Mouse (Mus musculus) heart, adult 9 months (tissue): ENCODE results near the gene Ccdc172.

Experiments used
- DNase-seq, 2 experiments: peaks; one replicate each; pipeline ENCODE4 v3.0.0; 2022; ENCODE audit warnings: low spot score in 2 of 2

Ccdc172 gene

DNA sequence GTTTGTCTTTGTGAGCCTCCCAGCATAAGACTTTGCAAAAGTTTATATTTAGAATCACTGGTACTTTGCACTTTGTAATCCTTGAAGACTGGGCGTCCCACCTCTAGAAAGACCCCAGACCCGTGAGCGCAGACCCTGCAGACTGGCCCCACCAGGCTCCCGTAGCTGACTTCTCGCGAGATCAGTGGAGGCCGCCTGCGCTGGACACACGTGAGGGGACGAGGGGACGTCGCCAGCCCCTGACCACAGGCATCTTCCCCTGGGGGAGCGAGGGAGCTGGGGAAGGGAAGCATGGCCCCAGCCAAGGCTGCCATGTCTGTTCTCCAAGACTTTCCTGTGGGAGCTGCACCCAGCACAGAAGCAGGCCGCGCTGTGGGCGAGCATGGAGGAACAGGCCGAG is at the start of gene Ccdc172:
Ccdc172 (plus strand) TSS at position 176 of the 400 bp plus-strand sequence.
- no peak for DNase-seq

DNA sequence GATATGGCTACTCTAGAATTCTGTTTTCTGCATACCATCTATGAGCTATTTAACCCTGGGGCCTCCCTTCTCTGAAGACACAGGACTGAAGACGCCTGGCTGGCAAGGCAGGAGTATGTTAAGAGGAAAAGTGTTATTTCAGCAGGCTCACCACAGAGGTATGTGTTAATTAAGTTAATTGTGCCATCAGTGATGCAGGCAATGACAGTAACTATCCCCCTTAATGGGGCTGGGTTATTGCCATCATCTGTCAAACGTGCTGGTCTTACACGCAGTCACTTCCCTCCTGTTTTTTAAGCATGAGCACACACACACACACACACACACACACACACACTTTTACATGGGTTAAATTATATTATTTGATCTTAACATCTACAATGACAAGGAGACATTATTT is 48.0 kb upstream of the Ccdc172 start:
- DNase-seq: no peak

DNA sequence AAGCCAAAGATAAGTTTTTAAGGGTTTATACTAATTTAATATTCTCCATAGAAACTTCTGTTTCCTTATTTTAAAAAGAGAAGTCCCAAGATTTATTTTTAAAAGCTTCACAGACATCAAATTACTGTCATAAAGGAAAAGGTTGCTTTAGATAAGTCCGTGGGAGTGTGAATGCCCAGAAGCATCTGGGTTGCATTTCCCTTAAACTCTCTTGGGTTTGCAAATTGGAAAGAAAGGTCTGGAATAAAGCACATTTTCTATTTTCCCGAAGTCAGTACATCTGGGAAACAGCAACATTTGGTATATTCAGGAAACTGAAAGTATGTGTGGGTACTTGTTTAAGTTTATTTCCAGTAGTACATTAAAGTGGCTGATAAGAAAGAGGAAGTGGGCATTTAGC is 43.5 kb upstream of the Ccdc172 start:
- no peak for DNase-seq

DNA sequence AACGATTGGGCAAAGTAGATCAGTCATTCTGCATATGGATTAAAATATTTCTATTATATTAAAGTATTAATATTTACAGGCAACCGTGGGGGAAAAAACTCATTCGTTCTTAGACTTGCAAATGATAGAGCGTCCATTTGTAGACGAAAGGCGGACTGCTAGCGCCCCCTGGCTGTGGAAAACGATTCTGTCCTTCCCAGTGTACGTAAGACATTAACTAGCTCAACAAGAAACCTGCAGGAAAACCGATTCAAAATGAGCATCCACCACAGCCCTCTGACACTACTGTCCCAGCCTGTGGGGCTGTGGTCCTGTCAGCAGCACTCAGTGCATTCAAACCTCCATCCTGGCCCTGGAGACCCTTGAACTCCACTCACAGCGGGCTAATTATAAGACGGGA is 42.4 kb upstream of the Ccdc172 start:
- peak; percentile 15 to 67 for DNase-seq

DNA sequence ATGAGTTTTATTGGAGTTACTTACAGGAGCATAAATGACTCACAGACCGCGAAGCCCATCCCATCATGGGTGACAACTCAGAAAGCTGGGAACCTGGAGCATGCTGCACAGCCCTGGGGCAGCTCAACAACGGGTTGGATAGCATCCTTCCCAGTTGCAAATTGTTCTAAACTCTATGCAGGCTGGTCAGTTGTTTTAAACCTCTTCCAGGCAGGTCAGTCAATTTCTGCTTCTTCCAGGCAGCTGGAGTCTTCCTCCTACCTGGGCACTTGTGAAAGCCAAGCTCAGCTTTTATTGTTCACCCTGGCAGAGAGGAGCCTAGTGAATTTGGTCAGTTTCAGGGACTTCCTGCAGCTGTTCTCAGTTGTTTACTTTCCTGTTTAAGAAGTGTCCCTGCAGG is 37.5 kb upstream of the Ccdc172 start:
- DNase-seq: no peak

DNA sequence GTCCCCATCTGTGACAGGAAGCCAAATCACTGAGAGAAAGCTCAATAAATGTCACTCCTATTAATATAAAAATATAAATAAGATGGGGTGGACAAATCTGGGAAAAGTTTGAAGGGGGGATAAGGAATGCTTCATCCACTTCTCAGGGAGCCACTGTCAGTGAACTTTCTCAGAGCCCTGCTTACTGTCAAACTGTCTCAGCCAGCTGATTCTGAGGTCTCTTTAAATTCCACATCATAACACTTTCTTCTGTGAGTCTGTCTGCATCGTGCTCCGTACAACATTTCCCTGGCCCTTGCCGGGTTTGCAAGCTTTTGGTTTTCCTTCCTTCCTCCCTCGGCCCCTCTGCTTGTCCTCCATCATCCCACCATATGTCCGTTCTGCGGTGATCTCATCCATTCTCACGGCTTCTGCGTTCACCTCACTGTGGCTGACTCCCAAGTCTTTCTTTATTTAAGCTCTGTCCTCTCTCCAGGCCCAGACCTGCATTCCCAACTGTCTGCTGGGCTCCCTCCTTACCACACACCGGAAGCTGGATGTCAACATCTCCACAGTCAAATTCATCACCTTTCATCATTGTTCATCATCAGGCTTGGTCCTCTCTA is 29.3 kb upstream of the Ccdc172 start:
- DNase-seq: no peak

DNA sequence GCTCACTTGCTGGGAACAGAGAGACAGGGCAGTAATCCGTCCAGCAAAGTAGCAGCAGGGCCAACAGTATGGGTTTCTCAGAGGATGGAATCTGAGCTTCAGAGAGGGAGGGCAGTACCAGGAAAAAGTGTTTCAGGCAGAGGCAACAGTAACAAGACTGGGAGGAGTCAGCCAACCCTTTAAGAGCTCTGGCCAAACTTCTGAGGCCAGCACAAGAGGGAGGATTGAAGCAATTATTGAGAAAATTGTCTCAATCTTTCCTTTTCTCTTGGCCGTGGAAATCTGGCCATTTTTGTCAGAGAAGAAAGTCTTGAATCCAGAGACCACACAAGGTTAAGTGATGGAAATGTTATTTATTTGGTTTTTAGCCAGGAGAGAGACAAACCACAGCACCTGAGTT is 25.1 kb upstream of the Ccdc172 start:
- DNase-seq: no peak

DNA sequence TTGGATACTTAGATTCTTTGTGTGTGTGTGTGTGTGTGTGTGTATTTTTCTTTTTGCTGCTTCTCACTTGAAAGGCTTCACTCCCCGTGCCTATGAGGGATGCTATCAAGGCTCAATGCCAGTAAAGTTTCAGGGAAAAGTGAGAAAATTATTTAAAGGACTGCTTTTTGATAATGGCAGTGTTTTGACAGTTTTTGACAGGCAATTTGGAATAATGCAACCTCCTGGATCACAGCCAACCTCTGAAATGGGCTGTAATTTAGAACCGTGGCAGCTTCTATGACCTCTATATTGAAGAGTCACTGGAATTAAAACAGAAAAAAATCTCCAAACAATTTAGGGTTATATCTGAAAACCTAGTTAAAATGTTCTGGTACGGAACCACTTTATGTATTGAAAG is 14.7 kb upstream of the Ccdc172 start:
- DNase-seq: no peak

DNA sequence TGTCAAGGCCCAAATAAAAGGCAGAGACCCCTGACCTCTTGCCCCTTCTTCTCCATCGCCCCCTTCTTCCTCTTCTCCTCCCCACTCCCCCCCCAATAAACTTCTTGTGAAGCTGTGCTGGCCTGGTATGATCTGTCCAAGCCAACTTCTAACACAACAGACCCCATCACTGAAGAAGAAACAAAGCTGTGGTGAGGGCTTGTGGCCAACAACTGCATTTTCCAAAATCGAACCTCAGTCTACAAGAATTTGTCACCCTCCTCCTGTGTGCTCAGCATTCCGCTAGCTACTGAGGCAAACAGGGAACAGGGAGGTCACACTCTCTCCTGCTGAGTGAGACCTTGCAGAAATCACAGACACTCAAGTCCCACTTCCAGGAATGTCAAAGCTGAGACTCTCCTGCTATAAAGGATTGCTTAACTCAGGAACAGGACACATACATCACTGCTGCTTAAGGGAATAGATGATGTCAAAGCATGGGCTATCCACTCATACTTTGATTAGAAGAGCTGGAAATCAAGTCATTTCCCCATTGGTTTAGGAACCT is 12.3 kb upstream of the Ccdc172 start:
- no peak for DNase-seq

DNA sequence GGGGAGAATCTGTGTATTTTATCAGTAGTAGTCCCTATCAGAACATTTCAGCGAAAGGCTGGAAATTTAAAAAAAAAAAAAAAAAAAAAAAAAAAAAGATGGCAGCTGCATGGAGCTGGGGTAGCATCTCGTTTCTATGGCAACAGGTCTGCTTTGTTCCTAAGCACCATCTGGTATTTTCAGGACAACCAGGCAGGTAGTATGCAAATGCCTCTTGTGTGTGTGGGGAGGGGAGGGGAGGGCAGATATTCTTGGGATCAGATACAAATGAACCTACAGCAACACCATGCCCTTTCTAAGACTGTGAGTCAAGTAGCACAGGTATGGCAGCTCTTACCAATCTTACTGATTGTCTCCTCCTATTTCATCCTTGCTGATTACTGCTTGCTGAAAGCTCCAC is 11.7 kb upstream of the Ccdc172 start:
- no peak for DNase-seq

DNA sequence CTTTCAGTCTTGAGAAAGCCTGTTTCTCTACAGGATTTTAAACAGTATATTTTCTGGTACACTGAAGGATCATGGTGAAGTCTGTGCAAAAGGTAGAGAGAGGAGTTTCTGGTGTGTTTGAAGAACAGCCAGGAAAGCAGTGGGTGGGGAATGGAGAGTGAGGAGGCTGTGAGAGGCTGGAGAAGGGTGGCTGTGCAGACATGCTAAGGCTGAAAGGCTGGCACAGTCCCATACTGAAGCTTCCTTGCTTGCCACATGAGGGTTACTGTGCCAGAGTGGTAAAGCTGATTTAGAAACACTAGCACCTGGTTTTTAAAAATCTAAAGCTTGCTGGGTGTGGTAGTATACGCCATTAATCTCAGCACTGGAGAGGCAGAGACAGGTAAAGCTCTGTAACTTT is 9.9 kb downstream of the Ccdc172 start:
- DNase-seq: no peak

DNA sequence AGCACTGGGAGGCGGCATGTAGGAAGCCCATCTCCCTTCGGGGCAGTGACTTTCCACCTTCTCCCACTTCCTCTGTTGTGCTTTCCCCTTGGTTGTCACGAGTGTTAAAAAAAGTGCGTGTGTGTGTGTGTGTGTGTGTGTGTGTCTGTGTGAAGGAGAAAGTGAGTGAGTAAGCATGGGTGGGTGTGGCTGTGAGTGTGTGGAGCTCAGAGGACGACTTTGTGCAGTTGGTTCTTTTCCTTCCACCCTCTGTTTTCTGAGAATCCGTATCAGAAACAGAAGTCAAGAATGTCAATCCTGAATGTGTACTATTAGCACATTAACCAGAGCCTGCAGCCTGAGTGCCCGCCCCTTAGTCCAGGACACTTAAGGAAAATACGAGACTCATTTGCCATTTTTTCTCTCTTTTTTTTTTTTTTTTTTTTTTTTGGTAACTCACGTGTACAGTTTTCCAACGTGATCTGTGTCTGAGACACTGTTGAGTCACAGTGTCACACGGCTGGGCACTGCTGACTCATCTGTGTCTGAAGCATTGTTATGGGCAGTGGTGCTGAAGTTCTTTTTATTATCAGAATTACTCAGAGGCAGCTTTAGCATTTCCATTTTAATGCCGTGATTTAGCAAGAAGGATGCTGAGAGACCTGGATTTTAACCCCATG is 12.1 kb downstream of the Ccdc172 start:
- DNase-seq: no peak

DNA sequence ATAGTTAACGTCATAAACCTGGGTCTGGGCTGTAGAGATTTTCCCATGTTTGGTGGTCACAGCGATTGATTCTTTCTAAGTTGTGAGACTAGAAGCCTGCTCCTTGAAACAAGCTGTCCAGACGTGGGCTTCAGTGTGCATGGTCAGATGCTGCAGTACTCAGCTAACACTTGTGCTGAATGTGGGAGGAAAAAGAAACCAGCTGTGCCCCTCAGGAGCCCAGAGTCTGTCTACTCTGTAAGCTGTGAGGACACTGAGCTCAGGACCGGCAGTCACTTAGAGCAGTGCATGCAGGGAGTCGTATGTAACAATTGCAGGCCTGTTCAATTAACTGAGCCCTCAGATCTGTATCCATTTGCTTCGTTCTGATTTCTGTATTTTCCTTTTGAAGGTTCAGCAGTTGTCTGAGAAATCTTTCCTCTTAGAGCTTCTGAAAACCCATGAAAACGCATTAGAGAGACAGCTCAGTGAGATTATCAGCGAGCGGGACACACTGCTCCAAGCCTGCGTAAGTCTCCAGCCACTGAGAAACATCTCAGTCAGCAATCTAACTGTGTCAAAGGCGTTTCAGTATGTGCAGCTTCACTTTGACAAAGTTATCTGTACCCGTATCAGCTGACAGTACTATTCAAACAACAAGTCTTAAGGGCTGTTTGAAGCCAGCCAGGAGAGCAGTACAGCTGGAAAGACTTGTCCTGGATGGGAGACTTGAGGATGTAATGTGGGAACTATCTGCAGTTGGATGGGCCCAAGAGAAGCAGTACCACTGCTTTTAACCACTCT is 13.9 kb downstream of the Ccdc172 start:
- no peak for DNase-seq

DNA sequence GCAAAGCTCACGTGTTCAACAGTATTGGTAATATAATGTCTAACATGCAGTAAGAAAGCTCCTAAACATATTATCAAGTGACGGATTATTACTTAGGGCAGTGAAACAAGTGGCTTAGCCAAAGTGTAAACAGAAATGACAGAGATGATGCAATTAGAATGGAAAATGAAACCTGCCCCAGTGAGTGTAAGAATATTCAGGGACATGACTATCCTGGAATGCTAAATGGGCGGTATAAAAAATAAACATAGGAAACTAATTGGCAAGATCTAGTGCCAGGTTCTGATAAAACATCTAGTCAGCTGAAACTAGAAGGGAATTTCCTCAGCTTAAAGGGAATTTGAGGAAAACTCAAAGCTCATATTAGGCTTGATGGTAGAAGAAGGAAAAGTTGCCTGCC is 21.3 kb downstream of the Ccdc172 start:
- DNase-seq: no peak

DNA sequence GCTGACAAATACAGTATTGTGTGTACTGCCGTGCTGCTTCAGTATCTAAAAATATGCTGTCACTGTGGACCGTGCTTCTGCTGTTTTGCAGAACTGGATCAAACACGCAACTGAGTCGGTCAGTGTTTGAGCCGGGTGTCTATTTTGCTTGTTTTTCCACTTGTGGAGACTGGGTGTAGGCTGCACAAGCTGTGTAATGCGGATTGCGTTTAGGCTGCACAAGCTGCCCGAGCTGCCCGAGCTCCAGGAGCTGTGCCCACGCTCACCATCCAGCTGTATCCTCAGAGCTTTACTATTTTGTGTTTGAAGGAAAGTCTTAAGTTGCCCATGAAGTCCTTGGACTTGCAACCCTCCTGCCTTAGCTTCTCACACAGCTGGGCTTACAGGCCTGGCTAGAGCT is 24.9 kb downstream of the Ccdc172 start:
- no peak for DNase-seq

DNA sequence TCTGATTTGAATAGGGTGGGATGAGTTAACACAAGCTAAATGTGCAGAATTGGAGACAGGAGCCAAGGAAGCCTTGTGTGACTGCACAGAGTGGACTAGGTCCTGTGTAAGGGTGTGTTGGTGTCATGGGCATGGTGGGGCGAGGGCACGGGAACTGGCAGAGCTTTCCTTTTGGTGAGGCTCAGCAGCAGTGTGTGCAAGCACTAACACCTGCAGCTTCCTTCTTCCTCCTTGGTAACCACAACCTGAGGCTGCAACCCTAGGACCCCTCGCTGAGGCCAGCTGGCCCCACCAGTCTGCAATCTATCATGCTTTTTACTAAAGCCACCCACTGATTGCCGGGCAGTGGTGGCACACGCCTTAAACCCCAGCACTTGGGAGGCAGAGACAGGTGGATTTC is 28.6 kb downstream of the Ccdc172 start:
- DNase-seq: no peak

DNA sequence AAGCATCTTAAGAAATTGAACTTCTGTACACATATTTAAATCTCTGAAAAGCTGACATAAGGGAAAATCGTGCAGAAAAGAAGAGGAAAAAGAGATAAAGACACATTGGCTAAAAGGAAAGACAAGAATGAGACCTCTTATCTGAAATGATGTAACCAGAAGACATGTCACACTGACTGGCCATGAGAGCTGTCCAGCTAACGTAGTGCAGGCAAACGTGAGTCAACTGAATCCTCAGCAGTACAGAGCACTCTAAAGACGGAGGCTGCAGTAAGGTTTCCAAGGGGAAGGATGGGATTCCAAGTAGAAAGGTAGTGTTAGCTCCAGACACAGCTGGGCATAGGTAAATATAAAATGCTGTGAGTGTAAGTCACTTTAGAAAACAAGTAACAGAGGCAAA is 36.6 kb downstream of the Ccdc172 start:
- no peak for DNase-seq

DNA sequence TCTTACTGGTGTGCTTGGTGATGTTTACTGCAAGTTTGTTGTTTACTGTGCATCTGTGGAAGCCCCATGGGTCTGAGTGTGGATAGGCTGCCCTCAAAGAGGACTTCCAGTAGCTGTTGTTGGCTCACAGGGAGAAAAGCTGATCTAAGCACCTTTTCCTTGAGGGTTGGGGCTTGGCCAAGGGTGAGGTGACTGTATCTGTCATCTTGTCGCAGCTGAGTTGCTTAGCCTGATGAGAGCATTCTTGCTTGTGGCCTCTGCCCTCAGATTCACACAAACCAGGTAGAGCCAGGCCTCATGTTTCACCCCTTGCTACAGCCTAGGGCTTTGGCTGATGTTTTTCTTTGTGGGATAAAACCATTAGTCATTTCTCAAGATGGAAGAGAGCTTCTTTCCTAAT is 38.7 kb downstream of the Ccdc172 start:
- no peak for DNase-seq

DNA sequence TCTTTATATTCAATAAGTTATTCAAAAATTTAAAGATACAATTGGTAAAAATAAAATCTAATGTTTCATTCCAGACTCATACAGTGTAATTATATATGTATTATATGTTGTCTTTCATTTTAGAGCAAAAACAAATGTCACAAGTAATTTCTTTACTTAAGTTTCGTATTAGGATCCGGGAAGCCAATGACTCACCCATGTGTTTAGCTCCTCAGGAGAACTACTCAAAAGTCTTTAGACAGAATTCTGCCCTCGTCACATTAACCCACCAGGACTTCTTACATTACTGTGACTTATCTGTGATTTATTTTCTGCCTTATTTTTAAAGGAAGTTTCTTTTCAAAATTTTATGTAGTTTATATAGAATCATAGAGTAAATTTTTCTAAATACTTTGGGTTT is 39.1 kb downstream of the Ccdc172 start:
- DNase-seq: no peak

DNA sequence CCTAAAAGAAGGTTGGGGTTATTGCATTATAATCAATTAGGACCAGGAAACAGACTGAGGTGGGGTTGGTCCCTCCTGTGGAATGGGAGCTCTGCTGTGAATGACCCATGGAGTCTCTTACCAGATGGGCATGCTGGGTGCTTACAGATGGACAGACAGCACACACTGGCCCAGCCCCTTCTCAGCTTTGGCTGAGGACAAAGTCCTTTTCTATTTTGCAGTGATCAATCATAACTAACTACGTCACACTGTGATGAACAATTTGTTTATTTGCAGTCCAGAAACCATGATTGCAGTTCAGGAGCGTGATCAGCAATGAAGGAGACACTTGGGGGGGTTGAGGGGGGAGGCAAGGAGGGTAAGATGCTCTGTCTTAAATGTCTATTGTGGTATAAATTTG is 43.2 kb downstream of the Ccdc172 start:
- DNase-seq: no peak

DNA sequence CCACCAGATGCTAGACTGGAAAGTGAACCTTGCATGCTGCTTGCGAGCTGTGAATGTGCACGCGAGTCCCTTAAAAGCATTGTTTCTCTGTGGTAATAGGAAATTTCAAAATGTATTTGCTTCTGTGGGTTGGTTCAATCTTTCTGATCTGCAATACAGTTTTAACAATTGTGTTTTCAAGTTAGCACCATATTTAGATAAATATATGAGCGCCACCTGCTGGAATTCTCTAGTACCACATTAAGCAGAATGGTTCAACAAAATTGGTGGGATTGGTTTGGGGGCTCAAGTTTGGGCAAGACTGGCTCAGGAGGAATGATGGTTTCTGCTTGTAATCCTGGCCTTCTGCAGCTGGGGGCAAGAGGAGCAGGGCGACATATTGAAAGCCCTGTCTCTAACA is 46.6 kb downstream of the Ccdc172 start:
- DNase-seq: peak in 1 of 2 experiments; percentile 4

DNA sequence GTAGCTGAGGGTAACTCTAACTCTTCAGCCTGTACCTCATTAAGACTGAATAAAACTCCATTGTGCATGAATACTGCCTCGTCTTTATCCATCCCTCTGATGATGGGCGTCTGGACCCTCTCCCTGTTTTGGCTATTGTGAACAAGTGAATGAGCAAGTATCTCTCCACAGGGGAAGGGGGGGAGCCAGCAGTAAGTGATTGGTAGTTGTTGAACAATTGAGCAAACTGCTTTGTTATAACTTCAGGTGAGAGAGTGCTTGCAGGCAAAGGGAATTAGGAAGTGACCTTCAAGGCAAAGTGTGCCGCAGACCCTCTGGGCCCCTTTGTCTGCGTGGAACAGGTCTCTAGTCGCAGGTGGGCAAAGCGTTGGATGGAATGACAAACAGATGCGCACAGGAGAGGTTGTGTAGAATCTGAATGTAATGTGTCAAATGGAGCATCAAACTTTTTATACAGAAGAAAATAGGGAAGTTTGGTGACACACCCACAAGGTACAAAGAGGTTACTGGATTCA is 50.6 kb downstream of the Ccdc172 start:
- no peak for DNase-seq

DNA sequence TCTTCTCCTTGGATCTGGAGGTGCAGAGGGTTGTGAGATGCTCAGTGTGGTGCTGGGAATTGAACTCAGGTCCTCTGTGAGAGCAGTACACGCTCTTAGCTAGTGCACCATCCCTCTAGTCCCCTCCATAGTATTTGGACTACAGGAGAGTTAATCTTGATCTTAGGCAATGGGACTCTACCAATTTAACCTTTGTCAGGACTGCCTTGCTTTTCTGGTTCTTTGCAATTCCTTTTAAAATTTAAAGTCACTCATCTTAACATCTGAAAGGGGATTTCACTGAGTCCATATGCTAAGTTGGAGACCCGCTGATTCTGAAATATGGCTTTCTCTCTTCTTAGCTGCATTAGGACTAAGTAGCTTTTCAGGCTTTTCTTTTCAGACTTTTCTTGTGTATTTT is 59.8 kb downstream of the Ccdc172 start:
- no peak for DNase-seq
